Mouse (Mus musculus) olfactory bulb, adult 2 months (tissue): ENCODE data around the gene Adamts17. TPM values are rescaled to one million over a fixed set of nuclear protein-coding genes. Genes with fewer than 3 reads are reported as not detected.

Experiments used
- H3K27ac ChIP-seq: fragments of 200-500 bp; 2 replicates; pipeline ENCODE4 v1.5.1; 2012; ENCODE audit warnings: low read depth, low read length; ENCODE audit not compliant: insufficient read depth
- H3K4me1 ChIP-seq: fragments of 200-500 bp; 2 replicates; pipeline ENCODE4 v1.6.1; 2012; ENCODE audit warnings: low read length; ENCODE audit not compliant: control insufficient read depth, insufficient read depth
- H3K4me3 ChIP-seq: fragments of 200-500 bp; 2 replicates; pipeline ENCODE4 v1.5.1; 2012; ENCODE audit warnings: mild to moderate bottlenecking, low read depth, low read length, moderate library complexity; ENCODE audit not compliant: insufficient read depth
- CTCF ChIP-seq: fragments of 200-500 bp; IDR thresholded peaks from 2 replicates; pipeline ENCODE4 v1.5.1; 2012; ENCODE audit warnings: low read depth, mild to moderate bottlenecking, low read length, moderate library complexity; ENCODE audit not compliant: insufficient read depth
- POLR2A ChIP-seq: fragments of 200-500 bp; IDR thresholded peaks from 2 replicates; pipeline ENCODE4 v1.6.1; 2012; ENCODE audit warnings: mild to moderate bottlenecking, low read depth, low read length, moderate library complexity; ENCODE audit not compliant: insufficient read depth
- WGBS: fragments of 180-500 bp; shearing (Covaris S2); methylation state at CpG from one replicate; pipeline ENCODE4 v1.1.7; 2018; 5-methylcytosine and 5-hydroxymethylcytosine counted together
- polyA plus RNA-seq: library from polyadenylated mRNA; stranded (reverse); fragments of >200 nt; gene quantifications from 2 replicates; pipeline ENCODE4 v1.2.4, GENCODE M21; 2012; ENCODE audit warnings: low replicate concordance; ENCODE audit not compliant: missing spikeins, insufficient read depth, insufficient read length

The Adamts17 gene
- polyA plus RNA-seq, 1 experiment = not detected

DNA sequence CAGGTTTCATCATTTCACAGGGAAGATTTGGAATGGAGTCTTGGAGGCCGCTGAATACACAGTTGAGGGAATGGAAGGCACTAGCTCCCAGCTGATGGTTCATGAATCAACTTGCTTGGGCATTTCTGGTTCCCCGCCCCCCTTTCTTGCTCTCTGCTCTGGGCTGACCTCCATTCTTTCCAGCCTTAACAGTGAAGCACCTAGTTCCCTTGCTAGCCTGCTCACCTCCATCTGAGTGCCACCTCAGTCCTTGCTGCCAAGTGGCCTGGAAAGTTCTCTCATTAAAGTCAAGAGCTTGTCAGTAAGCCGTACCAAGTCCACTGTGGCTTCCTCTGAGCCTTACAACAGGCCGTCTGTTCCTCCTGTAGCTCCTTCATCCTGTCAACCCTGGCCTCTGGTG is 52.6 kb downstream of the Adamts17 start:
- Histone ChIP-seq H3K4me1 (no peaks in the 10 kb centered on the region), H3K27ac (no peak overlapping the region), H3K4me3 (no peak overlapping the region)
- WGBS = 94% methylated on average over 4 of the region's 4 CpGs
- TF ChIP-seq CTCF (no peak), POLR2A (no peak)

GRCm38 (mm10) chr7:66902376-66902775 is 62.8 kb downstream of the Adamts17 start:
- WGBS = 83% methylated on average over 7 of the region's 7 CpGs
- no peak for TF ChIP-seq CTCF
- no peak for TF ChIP-seq POLR2A
- H3K4me3 ChIP-seq = no peak overlapping the region
- H3K27ac ChIP-seq = no peak overlapping the region
- 0 out of 2 replicates have a peak, but pooled peaks cover 6% of the 10 kb centered on the region for H3K4me1 ChIP-seq

GRCm38 (mm10) chr7:66903014-66903413 is 63.5 kb downstream of the Adamts17 start:
- 74% methylated on average over 5 of the region's 5 CpGs for WGBS
- TF ChIP-seq POLR2A = no peak
- TF ChIP-seq CTCF = no peak

GRCm38 (mm10) chr7:66905941-66906340 is 66.4 kb downstream of the Adamts17 start:
- Histone ChIP-seq H3K4me1 (0 out of 2 replicates have a peak, but pooled peaks cover 6% of the 10 kb centered on the region), H3K27ac (no peak overlapping the region), H3K4me3 (no peak overlapping the region)
- TF ChIP-seq CTCF (no peak), POLR2A (no peak)
- WGBS = 87% methylated on average over 4 of the region's 4 CpGs

More at GRCm38 (mm10) chr7:66903014-66903413, 63.5 kb downstream of the Adamts17 start:
- Histone ChIP-seq H3K4me1 (0 out of 2 replicates have a peak, but pooled peaks cover 6% of the 10 kb centered on the region), H3K4me3 (no peak overlapping the region), H3K27ac (no peak overlapping the region)

- TF ChIP-seq CTCF = no peak
- TF ChIP-seq POLR2A = no peak
- 66% methylated on average over 5 of the region's 5 CpGs for WGBS
- peaks cover 6% of the 10 kb centered on the region for H3K4me1 ChIP-seq
- H3K27ac ChIP-seq = no peak overlapping the region
- H3K4me3 ChIP-seq = no peak overlapping the region
These were observed 73.3 kb downstream of the Adamts17 start for GRCm38 (mm10) chr7:66912866-66913265.

- no peak overlapping the region for H3K27ac ChIP-seq
- WGBS = 92% methylated on average over 3 of the region's 3 CpGs
- TF ChIP-seq POLR2A (no peak), CTCF (no peak)
- no peak overlapping the region for H3K4me3 ChIP-seq
- H3K4me1 ChIP-seq = no peaks in the 10 kb centered on the region
These were observed 84.1 kb downstream of the Adamts17 start for GRCm38 (mm10) chr7:66923595-66923994.

DNA sequence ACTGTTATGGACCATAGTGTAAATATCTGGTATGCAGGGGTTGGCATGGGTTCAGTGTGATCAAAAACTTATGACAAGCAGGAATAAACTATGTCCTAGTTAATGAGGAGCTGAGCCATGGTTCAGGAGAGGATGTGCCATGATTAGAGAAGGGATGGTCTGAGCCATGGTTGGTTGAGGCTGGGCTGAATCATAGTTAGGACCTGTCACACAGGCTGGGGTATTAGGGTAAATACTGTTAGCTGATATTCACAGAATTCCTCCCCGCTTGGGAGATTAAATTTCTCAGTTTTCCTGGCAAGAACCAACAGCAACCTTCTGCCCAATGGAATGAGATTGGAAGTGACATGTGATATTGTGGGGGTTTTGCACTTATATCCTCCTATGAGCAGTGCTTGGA is 84.6 kb downstream of the Adamts17 start:
- TF ChIP-seq CTCF = no peak
- no peak for TF ChIP-seq POLR2A
- Histone ChIP-seq H3K27ac (no peak overlapping the region), H3K4me1 (no peaks in the 10 kb centered on the region), H3K4me3 (no peak overlapping the region)
- WGBS = 95% methylated on average over 1 of the region's 1 CpGs

DNA sequence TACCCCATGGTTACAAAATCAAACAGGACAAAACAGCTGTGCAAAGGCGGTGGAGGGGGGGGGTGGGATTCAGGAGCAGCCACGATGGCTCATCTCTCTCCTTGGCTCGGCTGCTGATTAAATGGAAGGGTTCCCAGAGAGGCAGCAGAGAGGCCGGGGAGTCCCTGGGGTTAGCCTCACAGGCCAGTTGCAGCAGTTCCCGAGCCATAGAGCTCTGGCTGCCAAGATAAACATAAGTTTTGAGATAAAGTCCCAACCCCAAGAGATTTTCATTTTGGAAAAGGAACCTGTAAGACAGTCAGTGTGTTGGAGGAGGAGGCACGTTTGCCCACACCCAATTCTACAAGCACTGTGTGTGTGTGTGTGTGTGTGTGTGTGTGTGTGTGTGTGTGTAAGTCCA is 89.7 kb downstream of the Adamts17 start:
- H3K4me3 ChIP-seq = no peak overlapping the region
- TF ChIP-seq POLR2A = no peak
- TF ChIP-seq CTCF = no peak
- no peak overlapping the region for H3K27ac ChIP-seq
- peaks cover 8% of the 10 kb centered on the region; the same call in 1 of the 2 replicates for H3K4me1 ChIP-seq
- 19% methylated on average over 6 of the region's 6 CpGs for WGBS

GRCm38 (mm10) chr7:66931291-66931690 is 91.8 kb downstream of the Adamts17 start:
- Histone ChIP-seq H3K4me3 (no peak overlapping the region), H3K27ac (no peak overlapping the region), H3K4me1 (peaks cover 8% of the 10 kb centered on the region)
- WGBS = 100% methylated on average over 1 of the region's 1 CpGs
- TF ChIP-seq CTCF (no peak), POLR2A (no peak)

- peaks cover 10% of the 10 kb centered on the region for H3K4me1 ChIP-seq
- TF ChIP-seq CTCF (no peak), POLR2A (no peak)
- no peak overlapping the region for H3K27ac ChIP-seq
- H3K4me3 ChIP-seq = no peak overlapping the region
- WGBS = 70% methylated on average over 4 of the region's 4 CpGs
These were observed 93.7 kb downstream of the Adamts17 start for GRCm38 (mm10) chr7:66933251-66933650.
